Mouse (Mus musculus): ENCODE data around the gene Pitx2. TPM values are rescaled to one million over a fixed set of nuclear protein-coding genes. Genes with fewer than 3 reads are reported as not detected.
A peak's percentile ranks its signal among the peaks of the same experiment; 100 is the strongest.

The Pitx2 gene
- total and polyA plus RNA-seq, 3 experiments = 0.27 TPM; not detected in 2

DNA sequence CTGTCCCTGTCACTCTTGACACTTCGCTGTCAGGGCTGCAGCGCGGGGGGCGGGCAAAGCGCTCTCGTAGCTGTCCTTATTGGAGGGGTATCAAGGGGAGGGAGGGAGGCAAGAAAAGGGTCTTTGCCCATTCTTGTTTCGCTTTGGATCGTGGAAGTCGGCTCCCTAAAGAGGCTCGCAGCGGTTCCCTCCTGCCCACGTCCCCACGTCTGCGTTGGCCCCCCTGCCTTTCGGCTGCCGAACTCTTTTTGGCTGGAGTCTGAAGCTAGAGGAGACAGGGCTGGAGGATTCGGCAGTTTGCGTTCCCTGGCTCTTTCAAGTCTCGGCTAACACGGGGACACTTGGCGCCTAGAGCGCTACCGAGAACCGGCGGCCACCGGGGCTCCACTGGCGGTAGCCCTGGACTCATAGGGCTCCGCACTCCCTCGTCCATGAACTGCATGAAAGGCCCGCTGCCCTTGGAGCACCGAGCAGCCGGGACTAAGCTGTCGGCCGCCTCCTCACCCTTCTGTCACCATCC is 14.5 kb downstream of the Pitx2 start:
- Histone ChIP-seq H3K27me3 (ENCODE audit: insufficient read depth, low read length) (no peaks in the 10 kb centered on the region), H3K9me3 (replicated peaks) (peaks cover 63% of the 10 kb centered on the region)

GRCm38 (mm10) chr3:129214666-129215161 is 15.0 kb downstream of the Pitx2 start:
- H3K9me3 ChIP-seq (replicated peaks) = peaks cover 60% of the 10 kb centered on the region
- no peak for DNase-seq (ENCODE audit: low spot score)
- H3K36me3 ChIP-seq (replicated peaks) = no peaks in the 10 kb centered on the region
- no peak for ATAC-seq (ENCODE audit: extremely low read depth, insufficient number of reproducible peaks, low FRiP score, poor library complexity, severe bottlenecking)
- peak overlapping the region; percentile 23; the same call in 1 of the 2 replicates for H3K4me3 ChIP-seq (ENCODE audit: low read depth, low read length)
- no peaks in the 10 kb centered on the region for H3K4me1 ChIP-seq (ENCODE audit: insufficient read depth, low read depth, low read length)
- no peak for TF ChIP-seq POLR2AphosphoS5 (IDR thresholded peaks at IDR 0.05; ENCODE audit: insufficient replicate concordance, low read depth, low read length)
- TF ChIP-seq GATA2 (IDR thresholded peaks at IDR 0.05; ENCODE audit: borderline replicate concordance, low read depth, low read length) = no peak
- TF ChIP-seq TAL1 (conservative IDR thresholded peaks at IDR 0.05; ENCODE audit: low read depth, low read length) = no peak
- no peak for TF ChIP-seq CTCF (IDR thresholded peaks at IDR 0.05; ENCODE audit: low read depth, low read length)
- TF ChIP-seq GATA1 (IDR thresholded peaks at IDR 0.05; ENCODE audit: borderline replicate concordance, low read length) = no peak
- no peaks in the 10 kb centered on the region for H3K27me3 ChIP-seq (ENCODE audit: insufficient read depth, low read length)

More for the DNA sequence above, 14.5 kb downstream of the Pitx2 start:
- H3K4me1 ChIP-seq (ENCODE audit: insufficient read depth, low read depth, low read length) = no peaks in the 10 kb centered on the region
- no peak for ATAC-seq (ENCODE audit: extremely low read depth, insufficient number of reproducible peaks, low FRiP score, poor library complexity, severe bottlenecking)
- H3K4me3 ChIP-seq (ENCODE audit: low read depth, low read length) = peak overlapping the region; percentile 23; the same call in 1 of the 2 replicates
- no peak for DNase-seq (ENCODE audit: low spot score)
- no peaks in the 10 kb centered on the region for H3K36me3 ChIP-seq (replicated peaks)
- TF ChIP-seq GATA2 (IDR thresholded peaks at IDR 0.05; ENCODE audit: borderline replicate concordance, low read depth, low read length) = no peak

DNA sequence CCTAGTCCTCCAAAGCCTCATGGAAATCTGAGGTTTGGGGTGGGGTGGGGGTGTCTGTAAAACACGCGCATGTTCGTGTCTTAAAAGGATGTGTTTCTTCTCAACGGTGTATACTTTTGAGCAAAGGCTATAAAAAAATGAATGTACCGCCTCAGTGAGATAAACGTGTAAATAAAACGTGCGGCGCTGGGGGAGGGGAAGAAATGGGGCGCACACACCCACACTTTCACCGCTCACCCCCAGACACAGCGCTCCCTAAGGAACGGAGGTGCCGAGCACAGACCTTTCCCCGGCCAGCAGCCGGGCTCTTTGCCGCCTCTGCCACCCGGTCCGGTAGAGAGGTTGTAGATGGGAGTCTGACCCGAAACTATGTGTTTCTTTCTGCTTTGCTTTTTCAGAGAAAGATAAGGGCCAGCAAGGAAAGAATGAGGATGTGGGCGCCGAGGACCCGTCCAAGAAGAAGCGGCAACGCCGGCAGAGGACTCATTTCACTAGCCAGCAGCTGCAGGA is 15.6 kb downstream of the Pitx2 start:
- H3K4me1 ChIP-seq (ENCODE audit: insufficient read depth, low read depth, low read length) = no peaks in the 10 kb centered on the region
- no peak overlapping the region for H3K4me3 ChIP-seq (ENCODE audit: low read depth, low read length)
- no peaks in the 10 kb centered on the region for H3K27me3 ChIP-seq (ENCODE audit: insufficient read depth, low read length)
- no peaks in the 10 kb centered on the region for H3K36me3 ChIP-seq (replicated peaks)
- TF ChIP-seq POLR2AphosphoS5 (IDR thresholded peaks at IDR 0.05; ENCODE audit: insufficient replicate concordance, low read depth, low read length) = no peak
- TF ChIP-seq GATA2 (IDR thresholded peaks at IDR 0.05; ENCODE audit: borderline replicate concordance, low read depth, low read length) = no peak
- no peak for TF ChIP-seq CTCF (IDR thresholded peaks at IDR 0.05; ENCODE audit: low read depth, low read length)
- TF ChIP-seq TAL1 (conservative IDR thresholded peaks at IDR 0.05; ENCODE audit: low read depth, low read length) = no peak
- TF ChIP-seq GATA1 (IDR thresholded peaks at IDR 0.05; ENCODE audit: borderline replicate concordance, low read length) = no peak
- DNase-seq (ENCODE audit: low spot score) (no peak), ATAC-seq (ENCODE audit: extremely low read depth, insufficient number of reproducible peaks, low FRiP score, poor library complexity, severe bottlenecking) (no peak)
- H3K9me3 ChIP-seq (replicated peaks) = peaks cover 55% of the 10 kb centered on the region

DNA sequence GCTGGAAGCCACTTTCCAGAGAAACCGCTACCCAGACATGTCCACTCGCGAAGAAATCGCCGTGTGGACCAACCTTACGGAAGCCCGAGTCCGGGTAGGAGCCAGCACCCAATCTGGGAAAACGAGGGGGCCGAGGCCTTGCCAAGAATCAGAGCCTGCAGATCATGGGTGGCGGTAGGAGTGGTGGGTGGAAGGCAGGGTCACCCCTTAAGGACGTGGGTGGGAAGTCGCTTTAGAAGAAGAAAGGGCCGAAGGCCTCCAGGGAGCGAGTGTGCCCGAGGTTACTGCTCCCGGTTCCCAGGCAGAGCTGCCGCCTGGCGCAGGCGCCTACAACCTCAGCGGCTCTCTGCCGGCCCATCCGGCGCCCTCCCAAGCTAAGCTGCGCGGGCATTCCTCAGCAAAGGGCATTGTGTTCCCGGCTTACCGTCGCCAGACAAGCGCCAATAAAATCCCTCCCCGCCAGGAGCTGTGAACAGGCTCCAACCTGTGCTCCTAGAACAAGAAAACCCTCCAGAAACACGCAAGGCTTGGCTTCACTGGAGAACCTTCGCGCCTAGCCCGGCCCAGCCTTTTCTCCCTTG is 16.2 kb downstream of the Pitx2 start:
- peaks cover 56% of the 10 kb centered on the region for H3K9me3 ChIP-seq (replicated peaks)
- DNase-seq (ENCODE audit: low spot score) = no peak
- H3K4me1 ChIP-seq (ENCODE audit: insufficient read depth, low read depth, low read length) = no peaks in the 10 kb centered on the region
- no peak overlapping the region; the same call in 1 of the 2 replicates for H3K4me3 ChIP-seq (ENCODE audit: low read depth, low read length)
- no peaks in the 10 kb centered on the region for H3K36me3 ChIP-seq (replicated peaks)
- TF ChIP-seq GATA2 (IDR thresholded peaks at IDR 0.05; ENCODE audit: borderline replicate concordance, low read depth, low read length) (no peak), GATA1 (IDR thresholded peaks at IDR 0.05; ENCODE audit: borderline replicate concordance, low read length) (no peak), TAL1 (conservative IDR thresholded peaks at IDR 0.05; ENCODE audit: low read depth, low read length) (no peak), CTCF (IDR thresholded peaks at IDR 0.05; ENCODE audit: low read depth, low read length) (no peak), POLR2AphosphoS5 (IDR thresholded peaks at IDR 0.05; ENCODE audit: insufficient replicate concordance, low read depth, low read length) (no peak)
- no peak for ATAC-seq (ENCODE audit: extremely low read depth, insufficient number of reproducible peaks, low FRiP score, poor library complexity, severe bottlenecking)
- no peaks in the 10 kb centered on the region for H3K27me3 ChIP-seq (ENCODE audit: insufficient read depth, low read length)

DNA sequence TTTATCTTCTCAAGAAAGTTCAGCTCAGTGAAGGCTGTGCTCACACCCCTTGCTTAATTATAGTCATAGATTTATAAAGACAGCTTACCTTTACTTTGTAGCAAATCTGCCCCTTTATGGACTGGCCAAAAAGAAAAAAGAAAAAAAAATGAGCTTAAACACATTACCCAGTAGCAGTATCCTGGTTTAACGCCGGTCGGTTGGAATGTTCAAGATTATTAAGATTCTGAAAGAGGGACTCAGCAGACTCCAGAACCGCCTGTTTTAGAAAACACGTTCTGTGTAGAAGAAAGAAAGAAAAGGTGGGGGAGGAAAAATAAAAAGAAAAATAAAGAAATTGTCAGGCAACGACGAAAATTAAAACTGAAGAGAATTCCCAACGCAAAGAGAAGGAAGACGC is 16.8 kb downstream of the Pitx2 start:
- peaks cover 59% of the 10 kb centered on the region for H3K9me3 ChIP-seq (replicated peaks)
- DNase-seq (ENCODE audit: low spot score) = no peak
- H3K27me3 ChIP-seq (ENCODE audit: insufficient read depth, low read length) = no peaks in the 10 kb centered on the region
- no peak overlapping the region for H3K4me3 ChIP-seq (ENCODE audit: low read depth, low read length)
- no peak for ATAC-seq (ENCODE audit: extremely low read depth, insufficient number of reproducible peaks, low FRiP score, poor library complexity, severe bottlenecking)
- TF ChIP-seq GATA2 (IDR thresholded peaks at IDR 0.05; ENCODE audit: borderline replicate concordance, low read depth, low read length) = no peak
- no peak for TF ChIP-seq TAL1 (conservative IDR thresholded peaks at IDR 0.05; ENCODE audit: low read depth, low read length)
- TF ChIP-seq GATA1 (IDR thresholded peaks at IDR 0.05; ENCODE audit: borderline replicate concordance, low read length) = no peak
- no peak for TF ChIP-seq CTCF (IDR thresholded peaks at IDR 0.05; ENCODE audit: low read depth, low read length)
- H3K36me3 ChIP-seq (replicated peaks) = no peaks in the 10 kb centered on the region
- H3K4me1 ChIP-seq (ENCODE audit: insufficient read depth, low read depth, low read length) = no peaks in the 10 kb centered on the region

DNA sequence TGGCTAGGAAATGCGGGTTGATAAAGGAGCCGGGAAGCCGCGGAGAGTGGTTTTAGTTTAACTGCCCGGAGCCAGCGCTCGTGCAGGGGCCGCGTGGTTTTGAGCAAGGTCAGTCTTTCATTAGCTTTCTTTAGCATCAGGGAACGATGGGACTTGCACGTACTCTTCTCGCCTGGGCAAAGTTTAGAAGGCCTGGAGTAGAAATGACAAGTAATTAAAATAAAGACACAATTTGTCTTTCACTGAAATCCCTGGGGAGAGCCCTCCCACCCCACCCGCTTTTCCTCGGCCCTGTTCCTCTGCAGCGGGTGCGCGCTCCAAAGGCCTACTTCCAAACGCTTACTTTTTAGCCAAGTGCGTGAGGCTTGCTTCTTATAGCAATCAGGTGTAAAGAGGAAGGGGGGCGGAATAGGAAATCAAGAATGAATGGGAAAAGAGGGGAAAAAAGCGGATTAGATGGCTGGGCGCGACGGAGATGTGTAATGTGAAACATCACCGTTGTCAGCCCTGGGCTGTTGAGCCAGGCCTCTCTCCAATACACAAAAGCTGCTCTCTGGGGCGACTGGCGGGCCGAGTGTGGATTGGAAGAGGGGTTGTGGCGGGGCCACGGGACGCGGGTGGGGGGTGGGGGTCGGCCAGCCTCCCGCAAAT is 17.4 kb downstream of the Pitx2 start:
- Histone ChIP-seq H3K4me3 (ENCODE audit: low read depth, low read length) (no peak overlapping the region), H3K27me3 (ENCODE audit: insufficient read depth, low read length) (no peaks in the 10 kb centered on the region), H3K9me3 (replicated peaks) (peaks cover 64% of the 10 kb centered on the region), H3K4me1 (ENCODE audit: insufficient read depth, low read depth, low read length) (no peaks in the 10 kb centered on the region), H3K36me3 (replicated peaks) (no peaks in the 10 kb centered on the region)
- DNase-seq (ENCODE audit: low spot score) (no peak), ATAC-seq (ENCODE audit: extremely low read depth, insufficient number of reproducible peaks, low FRiP score, poor library complexity, severe bottlenecking) (no peak)
- TF ChIP-seq POLR2AphosphoS5 (IDR thresholded peaks at IDR 0.05; ENCODE audit: insufficient replicate concordance, low read depth, low read length) (no peak), GATA2 (IDR thresholded peaks at IDR 0.05; ENCODE audit: borderline replicate concordance, low read depth, low read length) (no peak), TAL1 (conservative IDR thresholded peaks at IDR 0.05; ENCODE audit: low read depth, low read length) (no peak), GATA1 (IDR thresholded peaks at IDR 0.05; ENCODE audit: borderline replicate concordance, low read length) (no peak), CTCF (IDR thresholded peaks at IDR 0.05; ENCODE audit: low read depth, low read length) (no peak)

Measured in G1E (cell line).